Mouse (Mus musculus) cerebellum, postnatal 36 days (tissue): ENCODE data around the gene Scarf2.

Experiments used
- DNase-seq, 2 experiments: peaks; one replicate each; pipeline ENCODE4 v3.0.0; 2021 to 2022; ENCODE audit warnings: mixed read lengths in 2 of 2

Gene Scarf2

DNA sequence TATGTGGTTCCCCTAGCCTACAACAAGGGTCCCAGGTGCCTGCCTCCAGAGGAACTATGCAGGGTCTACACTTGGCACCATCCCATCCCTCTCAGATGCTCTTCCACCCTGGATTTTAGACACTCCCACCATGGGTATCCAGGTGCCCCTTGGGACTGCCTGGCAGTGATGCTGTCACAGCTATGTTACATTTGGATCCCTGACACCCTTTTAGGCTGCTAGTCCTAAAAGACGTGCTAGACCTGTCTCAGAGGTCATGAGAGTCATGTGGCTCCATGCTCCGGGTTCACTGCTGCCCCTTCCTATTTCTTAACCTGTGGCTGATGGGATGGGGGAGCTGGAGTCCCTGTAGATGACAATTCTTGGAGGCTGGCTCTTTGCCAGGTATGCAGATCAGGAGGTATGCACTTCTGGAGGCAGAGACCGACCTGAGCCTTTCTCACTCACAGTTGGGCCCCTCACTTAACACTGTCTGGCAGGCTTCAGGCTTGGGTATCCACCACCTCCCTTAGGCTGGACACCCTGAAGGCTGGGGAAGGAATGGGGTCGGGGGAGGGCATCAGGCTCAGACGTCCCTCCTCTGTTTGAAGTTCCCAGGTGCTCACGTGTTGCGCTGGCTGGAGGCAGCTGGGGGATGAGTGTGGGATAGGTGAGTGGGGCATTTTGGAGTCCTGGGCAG, 4.8 kb downstream of the Scarf2 start:
- no peak for DNase-seq

DNA sequence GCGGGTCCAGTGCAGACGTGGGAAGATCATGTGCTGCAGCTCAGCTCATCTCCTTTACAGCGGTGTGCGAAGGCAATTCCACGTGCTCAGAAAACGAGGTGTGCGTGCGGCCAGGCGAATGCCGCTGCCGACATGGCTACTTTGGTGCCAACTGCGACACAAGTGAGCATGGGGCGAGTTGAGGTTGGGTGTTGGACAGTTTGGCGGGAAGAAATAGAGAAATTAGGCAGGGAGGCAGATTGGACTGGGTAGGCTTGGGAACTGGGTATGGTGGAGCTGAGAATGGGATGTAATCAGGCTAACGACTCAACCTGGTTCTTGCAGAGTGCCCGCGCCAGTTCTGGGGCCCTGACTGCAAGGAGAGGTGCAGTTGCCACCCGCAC, 5.4 kb downstream of the Scarf2 start:
- no peak for DNase-seq

DNA sequence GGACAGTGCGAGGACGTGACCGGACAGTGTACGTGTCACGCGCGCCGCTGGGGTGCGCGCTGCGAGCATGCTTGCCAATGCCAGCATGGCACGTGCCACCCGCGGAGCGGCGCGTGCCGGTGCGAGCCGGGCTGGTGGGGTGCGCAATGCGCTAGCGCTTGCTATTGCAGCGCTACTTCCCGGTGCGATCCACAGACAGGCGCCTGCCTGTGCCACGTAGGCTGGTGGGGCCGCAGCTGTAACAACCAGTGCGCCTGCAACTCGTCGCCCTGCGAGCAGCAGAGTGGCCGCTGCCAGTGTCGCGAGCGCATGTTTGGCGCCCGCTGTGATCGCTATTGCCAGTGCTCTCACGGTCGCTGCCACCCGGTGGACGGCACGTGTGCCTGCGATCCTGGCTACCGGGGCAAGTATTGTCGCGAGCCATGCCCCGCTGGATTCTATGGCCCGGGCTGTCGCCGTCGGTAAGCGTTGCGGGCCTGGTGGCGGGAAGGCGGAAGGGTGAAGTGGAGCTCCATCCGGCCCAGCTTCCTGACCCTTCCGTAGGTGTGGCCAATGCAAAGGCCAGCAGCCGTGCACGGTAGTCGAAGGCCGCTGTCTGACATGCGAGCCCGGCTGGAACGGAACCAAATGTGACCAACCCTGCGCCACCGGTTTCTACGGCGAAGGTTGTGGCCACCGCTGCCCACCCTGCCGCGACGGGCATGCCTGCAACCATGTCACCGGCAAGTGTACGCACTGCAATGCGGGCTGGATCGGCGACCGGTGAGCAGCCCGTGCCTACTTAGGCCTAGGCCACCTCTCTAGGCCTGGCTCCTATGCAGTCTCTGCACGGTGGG, 6.0 kb downstream of the Scarf2 start:
- peak; percentile 30 to 38 for DNase-seq

DNA sequence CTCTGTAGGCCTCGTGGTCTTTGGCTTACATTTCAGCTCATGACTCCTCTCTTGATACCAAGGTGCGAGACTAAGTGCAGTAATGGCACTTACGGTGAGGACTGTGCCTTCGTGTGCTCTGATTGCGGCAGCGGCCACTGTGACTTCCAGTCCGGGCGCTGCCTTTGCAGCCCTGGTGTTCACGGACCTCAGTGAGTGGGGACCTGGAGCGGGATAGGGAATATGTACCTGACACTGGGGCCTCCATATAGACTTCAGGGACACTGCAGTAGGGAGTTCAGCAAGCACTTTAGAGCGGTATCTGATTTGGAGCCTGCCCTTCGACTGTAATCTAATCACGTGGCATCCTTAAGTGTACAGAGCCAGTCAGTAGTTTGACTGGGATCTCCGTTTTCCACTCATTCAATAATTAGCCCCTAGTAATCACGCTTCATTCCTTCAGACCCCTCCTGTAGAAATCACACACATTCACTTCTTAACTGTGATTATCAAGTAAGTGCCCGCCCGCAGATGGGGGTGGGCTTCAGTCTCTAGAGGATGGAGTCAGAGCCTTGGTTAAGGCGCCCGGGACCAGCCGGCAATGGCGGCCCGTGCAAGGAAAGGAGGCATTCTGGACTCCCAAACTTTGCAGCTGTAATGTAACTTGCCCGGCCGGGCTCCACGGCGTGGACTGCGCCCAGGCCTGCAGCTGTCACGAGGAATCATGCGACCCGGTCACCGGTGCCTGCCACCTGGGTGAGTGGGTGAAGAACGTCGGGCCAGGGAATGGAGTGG, 6.8 kb downstream of the Scarf2 start:
- DNase-seq, result no peak

DNA sequence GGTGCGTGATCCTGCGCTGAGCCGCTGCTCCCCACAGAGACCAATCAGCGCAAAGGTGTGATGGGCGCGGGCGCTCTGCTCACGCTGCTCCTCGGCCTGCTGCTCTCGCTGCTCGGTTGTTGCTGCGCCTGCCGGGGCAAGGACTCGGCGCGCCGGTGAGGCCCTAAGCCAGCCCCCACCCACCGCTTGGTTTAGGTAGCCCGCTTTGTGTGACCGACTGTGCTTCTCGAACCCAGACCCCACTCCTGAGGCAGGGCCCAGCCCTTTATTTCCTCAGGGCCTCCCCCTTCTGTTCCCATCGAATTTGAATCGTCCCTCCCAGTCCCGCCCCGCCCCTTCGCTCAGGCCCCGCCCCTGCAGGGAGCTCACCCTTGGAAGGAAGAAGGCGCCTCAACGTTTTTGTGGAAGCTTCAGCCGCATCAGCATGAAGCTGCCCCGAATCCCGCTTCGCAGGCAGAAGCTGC, 7.4 kb downstream of the Scarf2 start:
- no peak for DNase-seq

DNA sequence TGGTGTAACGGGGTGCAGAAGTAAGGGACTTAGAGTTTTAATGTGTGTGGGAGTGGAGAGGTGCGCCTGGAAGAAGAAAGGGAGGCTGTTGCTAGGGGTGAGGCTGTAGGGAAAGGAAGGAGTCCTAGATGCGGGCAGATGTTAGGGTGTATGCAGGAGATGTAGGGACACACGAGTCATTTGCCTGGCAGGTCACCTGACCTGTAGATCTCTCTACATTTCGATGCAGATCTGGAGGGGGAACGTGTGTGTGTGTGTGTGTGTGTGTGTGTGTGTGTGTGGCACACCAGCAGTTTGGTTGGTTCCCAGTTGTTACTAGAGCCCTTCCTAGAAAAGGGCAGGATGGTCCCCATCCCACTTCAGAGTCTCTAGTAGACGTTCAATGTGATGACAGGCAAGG, 7.9 kb downstream of the Scarf2 start:
- no peak for DNase-seq

DNA sequence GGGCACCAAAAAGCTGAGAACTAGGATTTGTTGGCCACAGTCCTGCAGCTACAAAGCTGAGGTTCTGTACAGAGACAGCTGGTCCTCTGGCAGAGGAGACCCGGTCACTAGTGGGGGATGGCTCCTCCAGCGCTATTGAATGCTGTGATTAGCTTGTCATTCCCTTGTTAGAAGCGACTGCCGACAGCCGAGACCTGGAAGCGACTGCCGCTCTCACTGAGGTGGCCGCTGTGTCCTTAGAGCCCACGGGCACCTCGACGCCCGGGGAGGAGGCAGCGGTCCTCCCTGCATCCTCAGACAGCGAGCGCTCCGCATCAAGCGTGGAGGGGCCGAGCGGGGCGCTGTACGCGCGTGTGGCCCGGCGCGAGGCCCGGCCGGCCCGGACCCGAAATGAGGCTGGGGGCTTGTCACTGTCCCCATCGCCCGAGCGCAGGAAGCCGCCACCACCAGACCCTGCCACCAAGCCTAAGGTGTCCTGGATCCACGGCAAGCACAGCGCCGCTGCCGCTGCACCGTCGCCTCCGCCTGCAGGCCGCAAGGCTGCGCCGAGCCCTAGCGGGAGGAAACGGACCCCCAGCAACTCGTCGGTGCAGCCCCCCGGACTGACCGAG, 9.6 kb downstream of the Scarf2 start:
- DNase-seq, result peak; percentile 38 to 50

DNA sequence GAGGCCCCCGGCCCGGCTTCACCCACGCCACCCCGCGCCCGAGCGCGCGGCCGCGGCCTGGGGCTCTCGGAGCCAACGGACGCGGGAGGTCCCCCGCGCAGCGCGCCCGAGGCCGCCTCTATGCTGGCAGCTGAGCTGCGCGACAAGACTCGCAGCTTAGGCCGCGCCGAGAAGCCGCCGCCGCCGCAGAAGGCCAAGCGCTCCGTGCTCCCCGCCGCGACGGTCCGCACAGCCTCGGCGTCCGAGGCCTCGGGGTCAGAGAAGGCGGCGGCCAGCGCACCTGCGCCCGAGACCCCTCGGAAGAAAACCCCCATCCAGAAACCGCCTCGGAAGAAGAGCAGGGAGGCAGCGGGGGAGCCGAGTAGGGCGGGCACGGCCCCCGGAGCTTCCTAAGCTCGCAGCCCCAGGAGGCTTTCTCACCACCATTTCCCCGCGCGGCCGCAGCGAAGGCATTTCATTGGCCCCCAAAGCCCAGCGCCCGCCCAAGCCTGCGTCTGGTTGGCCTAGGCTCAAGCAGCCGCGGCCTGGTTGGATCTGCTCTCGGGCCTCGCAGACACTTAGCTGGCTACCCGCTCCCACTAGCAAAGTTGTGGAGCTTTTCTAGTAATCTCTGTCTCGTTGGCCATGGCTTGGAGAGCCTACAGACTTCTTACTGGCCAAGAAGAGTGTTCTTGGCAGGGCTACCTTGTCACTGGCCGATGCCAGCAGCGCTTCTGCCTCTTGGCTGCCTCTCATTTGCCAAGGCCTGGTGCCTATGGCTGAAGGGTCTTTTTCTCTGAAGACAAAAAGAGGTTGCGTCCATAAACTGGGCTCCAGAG, 10.3 kb downstream of the Scarf2 start:
- peak; percentile 81 to 86 for DNase-seq

DNA sequence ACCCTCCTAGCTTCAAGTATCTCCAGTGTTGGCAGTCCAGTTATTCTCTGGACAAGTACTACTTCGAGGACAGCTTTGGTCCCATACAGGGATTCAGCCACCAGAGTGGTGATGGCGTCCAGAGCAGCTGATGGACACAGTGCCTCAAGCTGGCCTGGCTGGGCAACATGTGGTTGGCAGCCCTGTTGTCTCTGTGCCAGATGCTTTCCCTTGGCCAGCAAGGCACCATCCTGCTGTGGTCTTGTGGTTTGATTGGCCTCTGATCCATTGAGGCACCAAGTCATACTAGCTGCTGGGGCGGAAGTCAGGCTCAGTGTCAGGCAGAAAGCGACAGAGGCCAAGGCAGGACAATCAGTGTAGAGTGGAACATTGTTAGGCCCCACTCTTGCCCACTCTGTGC, 12.0 kb downstream of the Scarf2 start:
- no peak for DNase-seq

DNA sequence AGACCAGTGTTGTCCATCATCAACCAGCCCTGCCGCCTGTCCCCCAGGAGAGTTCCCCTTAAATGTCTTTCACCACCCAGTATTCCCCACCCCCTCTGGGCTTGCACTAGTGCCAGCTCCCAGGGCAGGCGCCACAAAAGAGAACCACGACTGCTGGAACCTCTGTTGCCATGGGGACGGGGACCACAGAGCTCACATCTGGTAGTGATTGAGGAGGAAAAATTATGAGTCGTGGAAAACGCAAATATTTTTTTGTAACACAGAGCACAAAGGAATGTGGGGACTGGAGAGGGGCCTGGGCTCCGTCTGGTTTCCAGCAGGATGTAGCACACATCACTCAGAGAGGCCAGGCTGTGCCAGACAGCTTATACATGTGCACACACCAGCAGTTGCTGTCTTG, 12.6 kb downstream of the Scarf2 start:
- no peak for DNase-seq

DNA sequence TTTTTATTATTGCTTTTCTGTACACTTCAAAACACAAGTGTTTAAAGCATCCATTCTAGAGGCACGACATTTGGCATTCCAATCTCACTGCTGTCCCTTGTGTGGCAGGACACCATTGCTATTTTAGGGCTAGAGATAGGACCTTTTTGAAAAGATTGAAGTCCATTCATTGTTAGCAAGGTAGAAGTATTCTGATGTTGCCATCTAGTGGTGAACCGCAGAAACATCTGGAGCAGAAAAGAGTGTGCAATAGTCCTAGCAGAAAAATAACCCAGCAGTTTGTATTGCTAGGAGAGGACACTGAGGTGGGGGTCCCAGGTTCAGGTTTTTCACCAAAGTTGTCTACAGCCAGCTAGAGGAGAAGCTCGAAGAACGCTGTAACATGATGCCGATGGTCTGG, 15.0 kb downstream of the Scarf2 start:
- DNase-seq, result no peak

DNA sequence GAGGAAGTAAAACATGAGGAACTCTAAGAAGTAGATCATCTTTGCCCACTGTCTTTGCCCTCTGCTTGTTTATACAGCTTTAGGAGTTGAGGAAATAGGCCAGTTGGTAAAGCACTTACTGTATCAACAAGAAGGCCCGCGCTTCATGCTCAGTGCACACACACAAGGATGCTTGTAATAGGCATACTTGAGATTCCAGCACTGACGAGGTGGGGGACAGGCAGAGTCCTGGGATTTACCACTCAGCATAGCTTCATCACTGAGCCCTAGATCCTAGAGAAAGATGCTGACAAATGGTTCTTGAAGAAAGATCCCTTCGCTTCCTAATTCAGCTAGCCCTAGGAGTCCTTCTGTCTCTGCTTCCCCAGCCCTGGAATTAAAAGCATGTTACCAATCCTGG, 16.1 kb downstream of the Scarf2 start:
- no peak for DNase-seq

DNA sequence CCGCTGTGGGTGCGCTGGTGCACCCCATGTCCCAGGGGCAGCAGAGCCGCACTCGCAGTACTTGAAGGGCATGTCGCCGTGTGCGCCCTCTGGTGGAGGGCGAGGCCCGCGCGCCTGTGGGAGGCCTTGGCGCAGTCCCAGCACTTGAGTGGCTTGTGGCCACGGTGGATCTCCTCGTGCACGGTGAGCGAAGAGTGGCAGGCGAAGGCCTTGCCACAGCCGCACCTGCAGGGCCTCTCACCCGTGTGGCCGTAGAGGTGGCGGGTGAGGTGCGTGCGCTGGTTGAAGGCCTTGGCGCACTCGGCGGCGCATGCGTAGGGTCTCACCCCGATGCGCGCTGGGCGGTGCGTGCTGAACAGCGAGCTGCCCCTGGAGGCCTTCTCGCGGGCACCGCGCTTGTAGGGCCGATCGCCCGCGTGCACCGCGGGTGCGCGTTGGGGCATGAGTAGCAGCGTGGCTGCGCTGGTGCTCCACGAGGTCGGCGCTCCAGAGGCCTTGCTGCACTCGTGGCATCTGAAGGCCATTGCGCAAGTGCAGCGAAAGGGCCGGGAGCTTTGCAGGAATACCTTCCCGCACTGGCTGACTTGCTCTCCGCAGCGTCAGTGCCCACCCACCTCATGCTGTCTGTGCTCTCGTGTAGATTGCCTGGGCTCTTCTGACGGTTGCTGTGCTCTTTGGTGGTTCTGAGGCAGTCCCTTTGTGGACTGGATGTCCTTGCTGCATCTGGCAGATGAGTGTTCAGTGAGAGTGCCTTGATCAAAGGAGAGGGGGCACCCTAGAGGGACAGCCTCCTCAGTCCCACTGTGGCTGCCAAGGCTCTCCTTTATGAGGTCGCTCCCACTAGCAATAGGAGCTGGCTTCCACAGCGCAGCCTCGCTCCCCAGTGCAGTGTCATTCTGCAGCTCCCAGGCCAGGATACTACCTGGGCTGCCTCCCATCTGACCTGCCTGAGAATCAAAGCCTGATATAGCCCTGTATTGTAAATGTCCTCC, 18.6 kb downstream of the Scarf2 start:
- DNase-seq, result peak; percentile 63 to 66

DNA sequence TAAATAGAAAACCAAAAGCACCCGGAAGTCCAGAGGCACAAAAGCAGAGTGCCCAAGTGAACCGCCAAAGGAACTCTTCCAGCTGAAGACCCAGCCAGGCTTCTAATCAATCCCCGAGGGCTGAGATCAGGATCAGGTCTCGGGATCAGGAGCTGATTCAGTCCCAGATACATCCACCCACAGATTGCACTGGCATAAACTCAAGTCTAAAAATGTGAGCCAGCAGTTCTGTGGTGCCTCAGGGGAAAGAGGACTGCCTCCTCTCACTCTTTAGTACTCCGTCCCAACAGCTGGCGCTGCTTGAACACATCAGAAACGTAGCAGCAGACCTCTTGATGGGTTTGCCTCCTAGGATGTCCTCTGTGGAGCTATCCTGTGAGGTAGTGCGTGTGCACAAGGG, 19.4 kb downstream of the Scarf2 start:
- no peak for DNase-seq

DNA sequence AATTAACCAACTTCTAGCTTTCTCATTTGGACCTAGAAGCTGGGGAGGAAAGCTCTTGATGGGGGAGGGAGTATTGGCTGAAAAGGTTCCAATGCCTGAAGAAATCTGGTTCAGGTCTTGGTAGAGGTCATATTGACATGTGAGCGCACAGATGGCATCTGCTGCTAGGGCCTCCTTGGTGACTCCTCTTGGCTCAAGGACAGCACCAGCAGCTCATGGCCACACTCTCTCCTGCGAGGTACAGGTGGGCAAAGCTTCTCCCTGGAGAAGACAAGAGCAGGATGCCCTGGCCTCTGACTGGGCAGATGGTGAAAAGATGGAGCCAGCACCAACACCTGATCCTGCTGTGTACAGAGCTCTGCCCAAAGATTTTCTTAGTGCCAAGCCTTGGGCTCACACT, 29.4 kb downstream of the Scarf2 start:
- peak; percentile 57 to 67 for DNase-seq

DNA sequence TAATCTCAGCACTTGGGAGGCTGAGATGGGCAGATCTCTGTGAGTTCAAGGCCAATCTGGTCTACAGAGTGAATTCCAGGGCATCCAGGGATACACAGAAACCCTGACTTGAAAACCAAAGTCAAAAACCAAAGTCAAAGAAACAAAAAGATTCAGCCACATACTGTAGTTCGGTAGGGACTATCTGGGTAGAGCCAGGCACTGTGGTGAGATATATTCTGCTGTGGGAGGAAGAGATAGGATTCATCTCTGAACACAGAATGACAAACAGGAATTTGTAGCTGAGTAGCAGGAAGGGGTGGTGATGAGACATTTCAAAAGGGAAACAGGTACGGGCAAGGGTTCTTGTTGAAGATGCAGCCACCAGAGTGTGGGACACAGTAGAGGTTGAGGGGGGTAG, 31.1 kb downstream of the Scarf2 start:
- DNase-seq, result no peak

DNA sequence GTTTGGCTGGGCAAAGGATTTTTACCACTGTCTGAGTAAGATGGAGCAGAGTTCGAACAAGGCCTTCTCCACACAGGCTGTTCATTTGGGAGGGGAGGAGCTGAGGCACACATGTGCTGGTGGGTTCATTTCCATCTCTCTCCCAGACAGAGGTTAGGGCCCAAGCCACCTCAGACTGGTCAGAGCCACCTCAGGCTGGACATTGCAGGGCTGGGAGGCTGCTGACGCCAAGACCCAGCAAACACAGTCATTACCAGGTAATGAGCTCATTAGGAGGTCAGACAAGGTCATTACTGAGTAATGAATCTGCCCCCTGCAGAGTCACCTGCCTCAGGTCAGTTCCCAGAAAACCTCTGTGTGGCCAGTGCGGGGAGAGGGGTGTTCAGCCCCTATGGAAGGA, 31.8 kb downstream of the Scarf2 start:
- no peak for DNase-seq

DNA sequence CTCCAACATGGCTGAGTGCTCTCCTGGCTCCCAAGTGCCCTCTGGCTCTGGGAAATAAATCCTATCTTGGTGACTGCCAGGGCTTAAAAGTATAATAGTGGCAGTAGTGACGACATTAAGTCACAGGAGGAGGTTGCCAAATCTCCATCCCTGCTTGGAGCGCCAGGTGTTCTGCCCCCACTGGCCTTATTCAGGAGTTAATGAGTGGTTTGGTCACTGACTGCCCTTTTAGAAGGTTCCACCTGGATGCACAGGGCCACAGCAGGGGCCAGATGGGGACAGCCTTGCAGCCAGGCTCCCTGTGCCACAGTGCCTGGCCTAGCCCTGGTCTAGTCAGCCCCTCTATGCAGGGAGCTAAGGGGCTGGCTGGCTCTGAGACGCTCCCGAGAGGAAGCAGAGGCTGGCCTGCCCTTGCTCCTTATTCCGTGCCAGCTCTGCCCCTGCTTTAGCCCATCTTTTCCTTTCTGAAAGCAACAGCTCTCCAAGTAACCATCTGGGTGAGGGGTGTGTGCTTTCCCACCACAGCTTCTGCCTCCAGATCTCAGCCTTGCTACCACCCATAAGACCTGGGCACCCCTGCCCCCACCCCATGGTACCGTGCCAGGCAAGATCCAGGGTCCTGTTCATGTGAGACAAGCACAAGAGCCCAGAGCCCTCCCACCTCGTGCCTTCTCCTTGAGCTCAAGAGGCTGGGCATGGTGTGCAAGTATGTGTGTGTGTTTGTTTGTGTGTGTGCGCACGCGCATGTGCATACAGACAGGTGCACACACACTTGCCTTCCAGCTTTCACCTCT, 33.5 kb downstream of the Scarf2 start:
- no peak for DNase-seq

DNA sequence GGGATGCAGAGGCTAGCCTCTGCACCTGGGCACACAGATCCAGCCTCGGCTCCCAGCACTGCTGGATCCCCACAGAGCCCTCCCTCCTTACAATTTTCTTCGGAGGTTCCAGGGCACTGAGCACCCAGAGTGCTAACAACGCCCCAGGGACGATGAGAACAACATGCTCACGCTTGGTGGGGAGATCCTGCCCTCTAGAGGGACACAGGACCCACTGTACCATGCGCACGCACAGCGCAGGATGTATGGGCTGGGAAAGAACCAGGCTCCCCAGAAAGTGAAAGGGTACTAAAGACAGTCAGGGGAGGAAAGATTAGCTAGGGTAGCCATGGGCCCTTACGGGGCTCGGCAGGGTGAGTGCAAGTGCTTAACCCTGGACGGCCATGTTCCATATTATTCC, 34.7 kb downstream of the Scarf2 start:
- no peak for DNase-seq

DNA sequence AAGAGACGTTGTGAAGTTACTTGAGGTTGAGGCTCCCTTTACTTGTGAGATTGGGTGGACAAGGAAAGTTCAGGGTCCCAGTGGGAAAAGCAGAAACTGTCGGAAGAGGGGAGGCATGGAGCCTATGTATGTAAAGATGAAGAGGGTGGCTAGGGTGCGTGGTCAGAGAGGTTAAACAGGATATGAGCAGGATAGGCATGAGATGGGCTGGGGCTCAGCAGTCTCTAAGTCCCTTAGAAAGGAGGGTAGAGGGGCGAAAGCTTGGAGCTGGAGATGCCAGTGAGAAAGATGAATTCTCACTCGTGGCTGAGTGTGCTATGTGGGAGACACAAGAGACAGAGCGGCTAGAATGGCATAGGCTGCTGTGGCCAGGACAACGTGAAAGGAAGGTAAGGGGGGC, 35.7 kb downstream of the Scarf2 start, which contains the start of gene B830017H08Rik:
Gene B830017H08Rik (plus strand): TSS at position 301 of the 400 bp plus-strand sequence.
- DNase-seq, result no peak
